Mouse (Mus musculus): ENCODE data around the gene Gm20388.

DNA sequence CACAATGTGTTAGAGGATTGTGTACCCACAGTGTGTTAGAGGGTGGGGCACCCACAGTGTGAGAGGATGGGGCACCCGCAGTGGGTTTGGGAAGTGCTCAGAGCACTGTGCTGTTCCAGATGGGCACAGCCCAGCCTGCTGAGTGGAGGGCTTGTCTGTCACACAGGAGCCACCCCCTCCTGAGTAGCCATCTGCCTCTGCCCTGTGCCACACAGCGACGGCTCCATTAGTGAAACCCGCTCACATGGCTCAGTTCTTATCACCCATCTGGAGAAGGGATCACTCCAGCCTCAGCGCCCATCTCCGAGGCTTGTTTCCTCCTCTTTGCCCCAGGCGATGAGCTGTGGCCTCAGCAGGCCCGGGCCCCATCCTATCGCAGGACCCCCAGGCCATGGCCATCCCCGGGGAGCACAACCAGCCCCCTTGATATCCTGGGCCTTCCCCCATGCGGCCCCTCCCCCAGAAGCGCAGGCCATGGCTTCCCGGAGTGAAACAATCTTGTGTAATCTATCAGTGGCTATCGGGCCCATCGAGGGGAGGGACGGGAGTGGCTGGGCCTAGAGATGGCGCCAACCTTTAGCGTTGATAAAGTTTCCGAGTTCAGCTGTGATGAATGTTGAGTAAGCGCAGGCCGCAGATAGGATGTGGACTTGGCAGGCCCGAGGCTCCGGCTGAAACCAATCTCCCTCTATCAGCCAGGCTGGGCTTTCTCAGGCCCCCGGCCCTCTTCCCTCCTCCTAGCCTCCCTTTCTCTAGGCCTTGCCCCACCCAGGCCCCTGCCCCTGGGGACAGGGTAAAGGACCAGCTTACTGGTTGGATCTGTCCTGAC is 2385.7 kb downstream of the Gm20388 start:
- TF ChIP-seq CTCF (IDR thresholded peaks at IDR 0.05; ENCODE audit: control insufficient read depth, insufficient read depth, low read length) (no peak), POLR2A (IDR thresholded peaks at IDR 0.05; ENCODE audit: borderline replicate concordance, control insufficient read depth, low read depth, low read length) (no peak)

Measured in bone marrow, adult 2 months (tissue).